Mouse (Mus musculus) limb, embryonic 14.5 days (tissue): ENCODE measurements around the gene Abhd13. TPM values are rescaled to one million over a fixed set of nuclear protein-coding genes. Genes with fewer than 3 reads are reported as not detected.

Experiments
- ATAC-seq: fragments of 200-750 bp; cut with Nextera tagmentation; 2 replicates; pipeline ENCODE4 v1.8.0; 2017; ENCODE audit warnings: low read depth, moderate number of reproducible peaks, moderate TSS enrichment; ENCODE audit not compliant: low FRiP score
- DNase-seq: peaks from one replicate; pipeline ENCODE4 v3.0.0-alpha.2; 2015; ENCODE audit warnings: low spot score
- H3K27ac ChIP-seq: fragments of 300-500 bp; sonication (generic); replicated peaks from 2 replicates; pipeline ENCODE4 v1.5.1; 2014; ENCODE audit warnings: low read depth, mild to moderate bottlenecking, low read length, moderate library complexity, mixed read lengths
- H3K27me3 ChIP-seq: fragments of 300-500 bp; sonication (generic); 2 replicates; pipeline ENCODE4 v1.6.1; 2014; ENCODE audit warnings: low read length, mixed read lengths; ENCODE audit not compliant: control insufficient read depth, insufficient read depth
- H3K36me3 ChIP-seq: fragments of 300-500 bp; sonication (generic); 2 replicates; pipeline ENCODE4 v1.6.1; 2014; ENCODE audit warnings: mild to moderate bottlenecking, low read length, moderate library complexity, mixed read lengths; ENCODE audit not compliant: control insufficient read depth, insufficient read depth
- H3K4me1 ChIP-seq: fragments of 300-500 bp; sonication (generic); 2 replicates; pipeline ENCODE4 v1.6.1; 2014; ENCODE audit warnings: antibody characterized with exemption, low read length, mixed read lengths; ENCODE audit not compliant: control insufficient read depth, insufficient read depth
- H3K4me2 ChIP-seq: fragments of 300-500 bp; sonication (generic); replicated peaks from 2 replicates; pipeline ENCODE4 v1.6.1; 2014; ENCODE audit warnings: low read depth, mild to moderate bottlenecking, low read length, moderate library complexity; ENCODE audit not compliant: severe bottlenecking
- H3K4me3 ChIP-seq: fragments of 300-500 bp; sonication (generic); replicated peaks from 2 replicates; pipeline ENCODE4 v1.5.1; 2014; ENCODE audit warnings: low read length
- H3K9ac ChIP-seq: fragments of 300-500 bp; sonication (generic); 2 replicates; pipeline ENCODE4 v1.6.1; 2014; ENCODE audit warnings: mild to moderate bottlenecking, low read depth, low read length, moderate library complexity; ENCODE audit not compliant: severe bottlenecking
- H3K9me3 ChIP-seq: fragments of 300-500 bp; sonication (generic); 2 replicates; pipeline ENCODE4 v1.6.1; 2016; ENCODE audit warnings: low read length; ENCODE audit not compliant: control insufficient read depth
- POLR2A ChIP-seq: fragments of 200-500 bp; IDR thresholded peaks from 2 replicates; pipeline ENCODE4 v1.8.0; 2012; ENCODE audit warnings: inconsistent platforms, mild to moderate bottlenecking, moderate library complexity, borderline replicate concordance; ENCODE audit not compliant: insufficient read depth, insufficient read length; ENCODE audit errors: extremely low read depth
- WGBS: fragments of 180-500 bp; shearing (Covaris S2); extraction: QIAGEN DNeasy Blood & Tissue Kit; methylation state at CpG from one replicate; pipeline ENCODE4 v1.1.7; 2014; 5-methylcytosine and 5-hydroxymethylcytosine counted together
- polyA plus RNA-seq, 2 experiments: library from polyadenylated mRNA; depleted of rRNA in 1 of 2; stranded (reverse) in 1 of 2; unstranded in 1 of 2; fragments of >200 nt; fragmentation: Nextera tagmentation in 1 of 2; extraction: Ambion mirVana in 1 of 2; gene quantifications; 2 replicates each; pipeline versions ENCODE4 v1.2.1 to v1.2.3; 2012 to 2014

Abhd13 gene
- polyA plus RNA-seq, 2 experiments, result 10.9 to 22.9 TPM

DNA sequence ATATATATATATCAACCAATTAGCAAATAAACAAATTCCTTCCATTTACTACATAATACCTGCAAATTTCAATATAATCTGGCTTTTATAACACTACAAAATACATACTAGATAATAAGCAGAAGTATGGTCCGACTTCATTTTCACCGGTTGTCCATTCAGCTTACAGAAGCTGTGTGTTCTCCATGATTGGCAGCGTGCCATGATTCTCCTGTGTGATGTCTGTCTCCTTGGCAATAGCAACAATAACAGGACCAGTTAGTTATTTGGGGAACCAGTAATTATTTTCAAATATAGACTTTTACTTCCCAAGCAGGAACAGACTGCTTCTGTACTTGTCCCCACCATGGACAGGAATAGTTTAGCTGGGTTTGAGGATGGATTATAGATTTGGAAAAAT, 39.7 kb downstream of the Abhd13 start:
- Histone ChIP-seq H3K9ac (no peak overlapping the region), H3K36me3 (no peaks in the 10 kb centered on the region), H3K27ac (no peak overlapping the region), H3K4me2 (no peak overlapping the region), H3K27me3 (no peaks in the 10 kb centered on the region), H3K4me1 (no peaks in the 10 kb centered on the region), H3K4me3 (no peak overlapping the region), H3K9me3 (no peaks in the 10 kb centered on the region)
- no peak; the same call in 1 of the 2 replicates for ATAC-seq
- peak; percentile 22 for DNase-seq
- WGBS, result 80% methylated on average over 3 of the region's 3 CpGs
- TF ChIP-seq POLR2A, result no peak

DNA sequence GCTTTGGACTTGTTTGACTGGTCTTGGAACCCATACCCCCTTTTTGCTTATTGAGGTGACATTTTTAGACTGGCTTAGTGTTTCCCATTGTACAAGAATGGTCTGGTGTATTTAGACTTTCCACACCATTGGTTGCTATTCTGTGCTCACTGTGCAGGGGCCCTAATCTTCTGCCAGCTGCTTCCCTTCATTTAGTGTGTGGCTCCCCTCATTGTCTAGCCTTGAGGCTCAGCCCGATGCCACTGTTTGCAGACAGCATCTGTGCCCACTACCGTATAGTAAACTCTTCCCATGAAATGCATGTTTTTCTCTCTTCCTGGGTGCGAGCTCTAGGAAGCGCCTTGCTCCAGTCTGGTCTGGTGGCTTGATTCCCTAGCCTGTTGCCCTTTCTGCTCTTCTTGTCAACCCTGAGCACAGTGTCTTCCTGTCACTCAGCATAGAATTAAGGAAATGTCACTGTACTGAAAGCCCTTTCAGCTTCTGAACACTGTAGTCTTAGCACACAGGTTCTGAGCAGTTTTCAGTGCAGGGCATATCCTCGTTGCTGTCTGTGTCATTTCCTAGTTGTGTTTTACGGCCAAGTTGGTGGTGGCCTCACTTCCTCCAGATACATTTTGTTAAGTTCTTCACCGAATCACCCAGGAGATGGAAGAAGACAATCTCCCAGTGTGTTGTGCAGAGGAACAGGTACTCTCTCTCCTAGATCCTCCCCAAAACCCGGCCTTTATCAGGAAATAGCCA, 53.0 kb downstream of the Abhd13 start:
- 76% methylated on average over 8 of the region's 8 CpGs for whole genome bisulfite sequencing
- no peaks in the 10 kb centered on the region for H3K27me3 ChIP-seq
- TF ChIP-seq POLR2A, result no peak
- H3K27ac ChIP-seq, result no peak overlapping the region
- DNase-seq (no peak), ATAC-seq (no peak)
- no peaks in the 10 kb centered on the region for H3K36me3 ChIP-seq
- H3K4me1 ChIP-seq, result no peaks in the 10 kb centered on the region
- H3K9ac ChIP-seq, result no peak overlapping the region
- no peak overlapping the region for H3K4me3 ChIP-seq
- no peak overlapping the region for H3K4me2 ChIP-seq
- no peaks in the 10 kb centered on the region for H3K9me3 ChIP-seq

DNA sequence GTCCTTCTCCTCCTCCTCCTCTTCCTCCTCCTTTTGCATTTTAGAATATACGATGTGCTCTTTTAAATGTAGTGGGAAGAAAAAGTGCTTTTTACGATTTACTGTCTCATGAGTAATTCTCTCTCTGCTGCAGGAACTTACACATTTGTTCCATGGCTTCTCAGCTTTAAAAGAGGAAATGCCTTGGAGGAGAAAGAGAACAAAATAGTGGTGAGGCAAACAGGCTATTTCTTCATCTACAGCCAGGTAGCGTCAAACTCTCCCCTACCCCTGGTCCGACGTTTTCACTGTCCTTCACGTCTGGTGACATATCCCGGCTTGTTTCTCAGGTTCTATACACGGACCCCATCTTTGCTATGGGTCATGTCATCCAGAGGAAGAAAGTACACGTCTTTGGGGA, 53.7 kb downstream of the Abhd13 start:
- no peaks in the 10 kb centered on the region for H3K4me1 ChIP-seq
- H3K9me3 ChIP-seq, result no peaks in the 10 kb centered on the region
- H3K9ac ChIP-seq, result no peak overlapping the region
- H3K36me3 ChIP-seq, result no peaks in the 10 kb centered on the region
- H3K27me3 ChIP-seq, result no peaks in the 10 kb centered on the region
- H3K27ac ChIP-seq, result no peak overlapping the region
- ATAC-seq, result no peak
- no peak for TF ChIP-seq POLR2A
- no peak overlapping the region for H3K4me3 ChIP-seq
- WGBS, result 80% methylated on average over 9 of the region's 9 CpGs
- no peak for DNase-seq
- no peak overlapping the region for H3K4me2 ChIP-seq

DNA sequence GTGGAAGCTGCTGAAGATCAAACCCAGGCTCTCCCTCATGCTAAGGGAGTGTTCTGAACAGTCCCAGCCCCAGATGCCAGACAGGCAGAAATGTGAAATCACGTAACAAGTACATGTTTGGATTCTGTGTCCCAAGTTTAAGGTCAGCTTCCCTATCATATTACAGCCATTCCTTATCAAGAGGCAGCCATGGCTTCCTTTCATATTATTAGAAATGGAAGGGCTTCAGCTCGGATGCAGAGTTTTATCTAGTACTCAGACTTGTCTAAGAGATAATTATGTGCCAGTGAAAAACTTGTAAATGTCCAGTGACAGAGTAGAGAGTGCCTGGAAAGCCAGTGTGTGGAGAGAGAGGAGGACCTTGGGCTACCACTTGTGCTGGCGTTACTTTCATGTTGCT, 63.4 kb downstream of the Abhd13 start:
- Histone ChIP-seq H3K4me2 (no peak overlapping the region), H3K9me3 (no peaks in the 10 kb centered on the region), H3K36me3 (no peaks in the 10 kb centered on the region), H3K4me1 (no peaks in the 10 kb centered on the region), H3K4me3 (no peak overlapping the region), H3K9ac (no peak overlapping the region), H3K27me3 (no peaks in the 10 kb centered on the region), H3K27ac (no peak overlapping the region)
- 68% methylated on average over 3 of the region's 3 CpGs for WGBS
- ATAC-seq, result no peak
- no peak for TF ChIP-seq POLR2A
- DNase-seq, result no peak

Other genes starting within 250 kb of the Abhd13 start
- gene Fam155a, start 206.5 kb upstream of the Abhd13 start, polyA plus RNA-seq (2012; rRNA removed), result 2.1 and 2.7 TPM in 2 replicates
- 1.0 and 1.1 TPM in 2 replicates for gene Fam155a, start 206.5 kb upstream of the Abhd13 start, polyA plus RNA-seq (2014; fragmentation: Nextera tagmentation; extraction: Ambion mirVana)
- not detected in 2 replicates for gene Gm10217, start 113.5 kb upstream of the Abhd13 start, polyA plus RNA-seq (2012; rRNA removed)
- gene Gm10217, start 113.5 kb upstream of the Abhd13 start, polyA plus RNA-seq (2014; fragmentation: Nextera tagmentation; extraction: Ambion mirVana), result not detected in 2 replicates
- 3.6 and 4.5 TPM in 2 replicates for gene Lig4, start within 50 bp of the Abhd13 start, polyA plus RNA-seq (2012; rRNA removed)
- 5.0 and 5.3 TPM in 2 replicates for gene Lig4, start within 50 bp of the Abhd13 start, polyA plus RNA-seq (2014; fragmentation: Nextera tagmentation; extraction: Ambion mirVana)
- gene Tnfsf13b, start 28.8 kb downstream of the Abhd13 start, polyA plus RNA-seq (2012; rRNA removed), result 1.3 and 2.0 TPM in 2 replicates
- 1.1 and 2.2 TPM in 2 replicates for gene Tnfsf13b, start 28.8 kb downstream of the Abhd13 start, polyA plus RNA-seq (2014; fragmentation: Nextera tagmentation; extraction: Ambion mirVana)
- 0.98 and 1.2 TPM in 2 replicates for gene Myo16, start 176.2 kb downstream of the Abhd13 start, polyA plus RNA-seq (2012; rRNA removed)
- gene Myo16, start 176.2 kb downstream of the Abhd13 start, polyA plus RNA-seq (2014; fragmentation: Nextera tagmentation; extraction: Ambion mirVana), result 0.55 and 0.59 TPM in 2 replicates